Mouse (Mus musculus) lung, postnatal 0 days (tissue): ENCODE data around the gene Sst.

ENCODE experiments used
- CTCF ChIP-seq: IDR thresholded peaks from 2 replicates; pipeline ENCODE4 v1.5.1; 2016; ENCODE audit warnings: antibody characterized with exemption, mild to moderate bottlenecking
- EP300 ChIP-seq: IDR thresholded peaks from 2 replicates; pipeline ENCODE4 v1.6.1; 2016; ENCODE audit warnings: antibody characterized with exemption, mild to moderate bottlenecking, control low read depth

DNA sequence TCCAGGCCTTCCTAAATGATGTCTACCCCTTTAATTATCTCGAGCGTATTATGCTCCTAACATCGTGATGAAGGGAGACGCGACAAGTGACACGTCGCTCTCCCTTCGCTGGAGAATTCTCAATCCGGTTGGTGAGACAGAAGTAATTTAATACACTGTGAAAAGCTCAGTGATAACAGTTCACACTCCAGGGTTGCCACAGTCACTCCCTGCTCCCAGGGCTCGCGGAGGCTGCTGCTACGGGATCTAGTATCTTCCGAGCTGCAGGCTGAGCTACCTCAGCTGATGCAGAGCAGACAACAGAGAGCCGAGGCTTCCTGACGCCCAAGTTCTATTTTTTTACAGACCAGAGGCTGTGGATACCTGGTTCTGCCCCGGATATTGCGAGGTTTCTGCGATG lies 40.5 kb upstream of the Sst start:
- TF ChIP-seq CTCF (no peak), EP300 (no peak)
